In genomic region chr10:23733679-23734078, GRCm38 (mm10) we compare ENCODE assay signal across 18 mouse cellular contexts.
"Had no signal": no experiment of that assay in that cellular context is flagged by ENCODE, and none has a peak within 500 bp of the region (broad histone marks: within the 10 kb centered on the region; RNA-seq: fewer than 3 reads in every experiment).

No protein-coding gene starts in this region.

- H3K27me3 ChIP-seq: liver, embryonic 13.5 days; neural tube, embryonic 13.5 days; stomach, embryonic 15.5 days had no signal

- H3K27ac ChIP-seq: left cerebral cortex, adult 2 months; liver, embryonic 13.5 days; neural tube, embryonic 13.5 days; stomach, embryonic 15.5 days had no signal

- H3K9ac ChIP-seq: liver, embryonic 13.5 days; neural tube, embryonic 13.5 days; stomach, embryonic 15.5 days had no signal

- H3K4me2 ChIP-seq: liver, embryonic 13.5 days; neural tube, embryonic 13.5 days; stomach, embryonic 15.5 days had no signal

- ATAC-seq: intestine, embryonic 16.5 days had no signal

- H3K4me3 ChIP-seq: left cerebral cortex, adult 2 months; liver, embryonic 13.5 days; myocyte; neural tube, embryonic 13.5 days; stomach, embryonic 15.5 days had no signal

- H3K9me3 ChIP-seq: liver, embryonic 13.5 days; neural tube, embryonic 13.5 days; stomach, embryonic 15.5 days had no signal

- DNase-seq: kidney, adult 18-20 months; kidney, adult 9 months; kidney, postnatal 14 days; kidney, postnatal 4 days; layer of hippocampus, postnatal 36 days; liver, embryonic 13.5 days; lung, adult 2 months; lung, postnatal 14 days; lung, postnatal 4 days; retina, postnatal 1 day; right cerebral cortex, postnatal 25 days; spleen, adult 18-20 months; thymus, postnatal 25 days had no signal

- H3K36me3 ChIP-seq: liver, embryonic 13.5 days; neural tube, embryonic 13.5 days; stomach, embryonic 15.5 days had no signal

- H3K4me1 ChIP-seq: liver, embryonic 13.5 days; neural tube, embryonic 13.5 days; stomach, embryonic 15.5 days had no signal
